Mouse (Mus musculus) lung, embryonic 14.5 days (tissue): ENCODE measurements around the gene Copz2. TPM values are rescaled to one million over a fixed set of nuclear protein-coding genes. Genes with fewer than 3 reads are reported as not detected.

Experiments used
- ATAC-seq: fragments of 200-750 bp; cut with Nextera tagmentation; 2 replicates; pipeline ENCODE4 v1.8.0; 2017; ENCODE audit warnings: mild to moderate bottlenecking, moderate TSS enrichment, moderate library complexity; ENCODE audit not compliant: insufficient read depth
- DNase-seq: peaks from one replicate; pipeline ENCODE4 v3.0.0-alpha.2; 2015
- H3K27ac ChIP-seq: fragments of 300-500 bp; sonication (generic); 2 replicates; pipeline ENCODE4 v1.5.1; 2014; ENCODE audit warnings: low read depth, mild to moderate bottlenecking, moderate library complexity
- H3K27me3 ChIP-seq: fragments of 300-500 bp; sonication (generic); 2 replicates; pipeline ENCODE4 v1.6.1; 2014; ENCODE audit warnings: low read length, control low read depth; ENCODE audit not compliant: insufficient read depth
- H3K36me3 ChIP-seq: fragments of 300-500 bp; sonication (generic); 2 replicates; pipeline ENCODE4 v1.6.1; 2014; ENCODE audit warnings: control low read depth; ENCODE audit not compliant: insufficient read depth
- H3K4me1 ChIP-seq: fragments of 300-500 bp; sonication (generic); 2 replicates; pipeline ENCODE4 v1.6.1; 2014; ENCODE audit warnings: antibody characterized with exemption, control low read depth; ENCODE audit not compliant: insufficient read depth
- H3K4me2 ChIP-seq: fragments of 300-500 bp; sonication (generic); 2 replicates; pipeline ENCODE4 v1.6.1; 2014; ENCODE audit warnings: mild to moderate bottlenecking
- H3K4me3 ChIP-seq: fragments of 300-500 bp; sonication (generic); 2 replicates; pipeline ENCODE4 v1.5.1; 2014; ENCODE audit warnings: low read depth, low read length
- H3K9ac ChIP-seq: fragments of 300-500 bp; sonication (generic); 2 replicates; pipeline ENCODE4 v1.6.1; 2014
- H3K9me3 ChIP-seq: fragments of 300-500 bp; sonication (generic); 2 replicates; pipeline ENCODE4 v1.6.1; 2016; ENCODE audit warnings: low read depth, low read length, control low read depth
- CTCF ChIP-seq: IDR thresholded peaks from 2 replicates; pipeline ENCODE4 v1.5.1; 2016; ENCODE audit warnings: antibody characterized with exemption, low read depth
- whole genome bisulfite sequencing: fragments of 180-500 bp; shearing (Covaris S2); extraction: QIAGEN DNeasy Blood & Tissue Kit; methylation state at CpG from one replicate; pipeline ENCODE4 v1.1.7; 2014; 5-methylcytosine and 5-hydroxymethylcytosine counted together
- polyA plus RNA-seq: library from polyadenylated mRNA; unstranded; fragments of >200 nt; fragmentation: Nextera tagmentation; extraction: Ambion mirVana; gene quantifications from 2 replicates; pipeline ENCODE4 v1.2.1, GENCODE M21; 2014

The Copz2 gene
- polyA plus RNA-seq, 1 experiment from 2014 or later = 144 TPM

DNA sequence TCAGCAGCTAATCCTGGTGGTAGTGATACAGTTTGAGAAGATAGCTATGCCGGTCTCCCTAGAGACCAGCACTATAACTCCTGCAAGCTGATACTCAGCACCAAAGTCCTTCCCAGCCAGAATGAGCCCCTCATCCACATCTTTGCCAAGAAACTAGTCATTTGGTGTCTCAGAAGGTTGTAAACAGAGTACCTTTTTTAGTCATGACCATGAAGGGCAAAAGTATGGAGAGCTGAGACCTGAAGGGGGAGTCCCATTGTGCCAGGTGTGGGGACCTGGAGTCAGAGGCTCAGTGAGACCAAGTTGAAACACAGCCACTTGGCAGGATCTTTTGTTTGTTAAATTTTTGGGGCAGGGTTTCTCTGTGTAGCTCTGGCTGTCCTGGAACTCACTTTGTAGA, 15.5 kb upstream of the Copz2 start:
- no peak for TF ChIP-seq CTCF
- H3K9ac ChIP-seq = no peak overlapping the region
- no peaks in the 10 kb centered on the region for H3K27me3 ChIP-seq
- H3K36me3 ChIP-seq = no peaks in the 10 kb centered on the region
- no peak overlapping the region for H3K4me3 ChIP-seq
- no peak overlapping the region for H3K4me2 ChIP-seq
- DNase-seq (no peak), ATAC-seq (no peak)
- no peaks in the 10 kb centered on the region; the same call in 1 of the 2 replicates for H3K4me1 ChIP-seq
- 96% methylated on average over 1 of the region's 1 CpGs for WGBS
- no peaks in the 10 kb centered on the region for H3K9me3 ChIP-seq
- H3K27ac ChIP-seq = no peak overlapping the region

DNA sequence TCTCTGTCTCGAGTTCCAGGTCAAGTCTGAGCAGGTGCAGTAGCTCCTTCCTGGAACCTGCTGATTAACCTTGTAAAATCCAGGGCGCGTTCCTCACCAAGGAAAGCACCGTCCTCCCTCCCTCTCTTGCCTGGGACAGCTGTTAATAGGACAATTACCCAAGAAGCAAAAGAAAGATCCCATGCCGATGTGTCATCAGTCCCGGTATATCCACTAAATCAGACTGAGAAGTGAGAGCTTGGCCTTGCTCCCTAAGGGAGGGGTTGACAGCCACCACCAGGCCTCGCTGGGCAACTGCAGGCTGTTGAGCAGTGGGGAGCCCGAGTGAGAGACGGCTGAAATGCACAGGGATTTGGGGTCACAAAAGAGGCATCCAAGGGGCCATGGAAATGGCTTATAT, 12.4 kb upstream of the Copz2 start:
- peak; percentile 28 for DNase-seq
- H3K9me3 ChIP-seq = no peaks in the 10 kb centered on the region
- H3K4me2 ChIP-seq = no peak overlapping the region
- no peaks in the 10 kb centered on the region for H3K27me3 ChIP-seq
- no peaks in the 10 kb centered on the region for H3K36me3 ChIP-seq
- no peak for ATAC-seq
- peak; percentile 37; the same call in 1 of the 2 replicates for TF ChIP-seq CTCF
- no peaks in the 10 kb centered on the region for H3K4me1 ChIP-seq
- H3K27ac ChIP-seq = no peak overlapping the region
- H3K4me3 ChIP-seq = no peak overlapping the region
- WGBS = 30% methylated on average over 9 of the region's 9 CpGs
- H3K9ac ChIP-seq = no peak overlapping the region

DNA sequence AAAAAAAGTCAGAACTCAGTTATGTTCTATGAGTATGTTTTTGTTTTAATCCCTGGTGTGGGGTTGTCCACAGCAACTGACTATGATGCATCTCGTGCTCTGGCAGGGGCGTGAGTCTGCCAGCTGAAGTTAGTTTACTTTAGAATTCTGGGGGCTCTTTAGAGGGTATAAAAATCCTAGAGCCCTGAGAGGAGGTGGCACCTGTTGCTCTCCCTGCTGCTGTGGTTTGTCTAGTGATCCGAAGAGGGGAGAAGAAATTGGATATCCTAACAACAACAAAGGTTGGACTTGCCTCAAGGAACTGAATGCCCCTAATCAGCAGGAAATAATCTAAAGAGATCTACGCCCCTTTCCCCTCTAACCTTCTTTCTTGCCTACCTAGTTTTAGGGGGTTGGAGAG, 11.3 kb upstream of the Copz2 start:
- no peak for TF ChIP-seq CTCF
- no peak overlapping the region for H3K27ac ChIP-seq
- H3K9ac ChIP-seq = no peak overlapping the region
- WGBS = 51% methylated on average over 4 of the region's 4 CpGs
- DNase-seq = no peak
- no peaks in the 10 kb centered on the region for H3K4me1 ChIP-seq
- no peaks in the 10 kb centered on the region for H3K9me3 ChIP-seq
- no peak for ATAC-seq
- no peak overlapping the region for H3K4me3 ChIP-seq
- no peaks in the 10 kb centered on the region for H3K27me3 ChIP-seq
- no peak overlapping the region for H3K4me2 ChIP-seq
- no peaks in the 10 kb centered on the region for H3K36me3 ChIP-seq

DNA sequence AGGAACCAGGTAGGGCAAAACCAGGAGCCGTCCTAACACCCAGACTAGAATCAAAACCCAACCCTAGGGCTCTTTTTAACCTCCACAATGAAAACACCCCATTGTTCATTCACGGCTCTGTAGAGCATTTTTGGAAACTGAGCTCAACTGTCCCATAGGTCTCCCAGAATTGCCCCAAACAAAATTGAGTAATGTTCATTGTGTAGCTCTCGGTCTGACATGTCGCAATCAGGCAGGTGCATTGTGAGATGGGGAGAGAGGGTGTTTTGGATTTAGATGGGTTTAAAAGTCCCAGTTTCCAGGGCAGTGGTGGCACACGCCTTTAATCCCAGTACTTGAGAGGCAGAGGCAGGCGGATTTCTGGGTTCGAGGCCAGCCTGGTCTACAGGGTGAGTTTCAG, 10.2 kb upstream of the Copz2 start:
- DNase-seq (no peak), ATAC-seq (no peak)
- Histone ChIP-seq H3K27ac (no peak overlapping the region), H3K27me3 (no peaks in the 10 kb centered on the region), H3K4me1 (no peaks in the 10 kb centered on the region), H3K4me3 (no peak overlapping the region), H3K9ac (no peak overlapping the region), H3K9me3 (no peaks in the 10 kb centered on the region), H3K4me2 (no peak overlapping the region), H3K36me3 (no peaks in the 10 kb centered on the region)
- WGBS = 83% methylated on average over 7 of the region's 7 CpGs
- TF ChIP-seq CTCF = no peak

DNA sequence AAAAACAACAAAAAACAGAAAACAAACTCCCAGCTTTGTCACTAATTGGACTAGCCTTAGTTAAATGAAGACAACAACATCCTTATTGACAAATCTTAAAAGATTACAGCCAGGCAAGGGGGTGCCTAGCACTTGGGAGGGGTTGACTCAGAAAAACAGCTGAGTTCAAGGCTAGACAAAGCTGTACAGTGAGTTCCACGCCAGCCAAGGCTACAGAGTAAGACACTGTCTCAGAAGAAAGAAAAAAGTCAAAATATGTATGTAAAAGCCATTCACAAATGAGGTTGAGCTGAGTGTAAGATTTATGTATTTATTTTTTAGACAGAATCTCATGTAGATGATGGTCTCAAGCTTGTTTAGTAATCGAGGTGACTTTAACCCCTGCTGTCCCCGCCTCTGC, 9.8 kb upstream of the Copz2 start:
- no peak for DNase-seq
- Histone ChIP-seq H3K4me1 (no peaks in the 10 kb centered on the region), H3K9ac (no peak overlapping the region), H3K9me3 (no peaks in the 10 kb centered on the region), H3K4me2 (no peak overlapping the region), H3K27ac (no peak overlapping the region), H3K4me3 (no peak overlapping the region), H3K27me3 (no peaks in the 10 kb centered on the region), H3K36me3 (no peaks in the 10 kb centered on the region)
- ATAC-seq = no peak
- WGBS = 57% methylated on average over 3 of the region's 3 CpGs
- no peak for TF ChIP-seq CTCF

DNA sequence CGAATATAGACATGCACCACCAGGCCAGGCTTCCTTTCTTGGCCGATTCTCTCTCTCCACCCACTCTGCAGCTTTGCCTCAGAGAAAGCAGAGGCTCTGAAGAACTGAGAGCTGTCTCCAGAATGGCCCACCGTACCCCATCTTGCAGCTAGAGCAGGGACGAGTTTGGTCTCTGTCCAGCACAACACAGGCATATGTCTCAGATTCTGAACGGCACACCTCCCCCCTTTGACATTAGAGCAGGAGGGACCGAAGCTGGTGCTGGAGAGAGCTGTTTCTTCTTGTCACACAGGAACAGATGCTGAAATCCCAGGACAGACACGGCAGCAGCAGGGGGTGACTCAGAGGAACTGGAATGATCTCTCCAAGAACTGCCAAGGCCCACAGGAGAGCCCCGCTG, 9.4 kb upstream of the Copz2 start:
- Histone ChIP-seq H3K9ac (no peak overlapping the region), H3K4me2 (no peak overlapping the region), H3K4me3 (no peak overlapping the region), H3K36me3 (no peaks in the 10 kb centered on the region), H3K27me3 (no peaks in the 10 kb centered on the region), H3K27ac (no peak overlapping the region), H3K4me1 (no peaks in the 10 kb centered on the region), H3K9me3 (no peaks in the 10 kb centered on the region)
- ATAC-seq (no peak), DNase-seq (no peak)
- TF ChIP-seq CTCF = no peak
- 30% methylated on average over 8 of the region's 8 CpGs for WGBS

DNA sequence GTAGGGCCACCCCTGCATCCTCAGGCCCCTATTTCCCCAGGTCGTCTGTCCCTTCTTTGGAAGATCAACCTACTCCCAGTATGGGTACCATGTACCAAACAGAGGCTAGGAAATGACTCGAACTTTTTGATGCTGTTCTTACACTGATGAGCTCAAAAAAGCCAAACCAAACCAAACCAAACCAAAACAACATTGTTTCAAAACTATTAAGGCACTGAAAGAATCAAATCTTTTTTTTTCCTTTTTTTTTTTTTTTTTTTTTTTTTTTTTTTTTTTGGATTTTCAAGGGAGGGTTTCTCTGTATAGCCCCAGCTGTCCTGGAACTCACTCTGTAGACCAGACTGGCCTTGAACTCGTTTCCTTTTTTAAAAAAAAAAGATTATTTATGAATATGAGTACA, 6.0 kb upstream of the Copz2 start:
- H3K27ac ChIP-seq = no peak overlapping the region
- DNase-seq (no peak), ATAC-seq (no peak)
- H3K4me2 ChIP-seq = no peak overlapping the region
- 60% methylated on average over 3 of the region's 3 CpGs for WGBS
- no peaks in the 10 kb centered on the region for H3K4me1 ChIP-seq
- no peaks in the 10 kb centered on the region for H3K9me3 ChIP-seq
- H3K27me3 ChIP-seq = no peaks in the 10 kb centered on the region
- H3K36me3 ChIP-seq = no peaks in the 10 kb centered on the region
- H3K4me3 ChIP-seq = no peak overlapping the region
- no peak for TF ChIP-seq CTCF
- no peak overlapping the region for H3K9ac ChIP-seq

DNA sequence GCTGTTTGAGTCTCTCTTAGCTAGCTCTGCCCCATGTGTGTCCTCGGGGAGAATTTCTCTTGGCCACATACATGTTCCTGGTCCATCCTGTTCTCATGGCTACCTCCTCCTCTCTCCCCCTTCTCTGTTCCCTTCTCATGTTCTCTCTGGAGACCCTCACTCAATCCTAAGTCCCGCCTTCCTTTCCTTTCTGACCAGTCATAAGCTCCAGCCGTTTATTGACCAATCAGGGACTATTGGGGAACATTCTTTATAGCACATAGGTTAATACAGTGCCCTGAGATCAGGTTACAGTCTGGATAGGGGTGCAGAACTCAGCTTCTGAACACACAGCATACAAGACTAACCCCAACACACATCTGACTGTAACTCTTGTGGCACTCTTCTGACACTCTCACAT, 2.4 kb upstream of the Copz2 start:
- DNase-seq (no peak), ATAC-seq (no peak)
- Histone ChIP-seq H3K9me3 (no peaks in the 10 kb centered on the region), H3K4me3 (no peak overlapping the region), H3K4me2 (no peak overlapping the region), H3K36me3 (no peaks in the 10 kb centered on the region), H3K27ac (no peak overlapping the region), H3K9ac (no peak overlapping the region), H3K27me3 (no peaks in the 10 kb centered on the region), H3K4me1 (0 out of 2 replicates have a peak, but pooled peaks cover 3% of the 10 kb centered on the region)
- no peak for TF ChIP-seq CTCF
- WGBS = 38% methylated on average over 3 of the region's 3 CpGs
